ENCODE assay signal across 8 mouse cellular contexts in genomic region chr5:149184844-149185186, GRCm38 (mm10). TPM values are rescaled to one million over a fixed set of nuclear protein-coding genes. Genes with fewer than 3 reads are reported as not detected.
DNase-seq lines count a peak whose midpoint lies in the region; ATAC-seq lines count a peak whose summit lies in the region.

No protein-coding gene starts in this region.

- H3K27me3 ChIP-seq in liver, embryonic 16.5 days (ENCODE audit: control insufficient read depth, insufficient read depth, low read depth, low read length): no peaks in the 10 kb centered on the region
- H3K27me3 ChIP-seq in neural tube, embryonic 15.5 days (replicated peaks): no peaks in the 10 kb centered on the region

- H3K9ac ChIP-seq in liver, embryonic 16.5 days (ENCODE audit: low read depth, low read length): peak overlapping the region; percentile 93
- peak overlapping the region; percentile 79 for H3K9ac ChIP-seq in neural tube, embryonic 15.5 days (replicated peaks)

- peak overlapping the region; percentile 95 for H3K4me3 ChIP-seq in liver, embryonic 16.5 days (ENCODE audit: low read depth, low read length)
- peak overlapping the region; percentile 79 for H3K4me3 ChIP-seq in neural tube, embryonic 15.5 days (replicated peaks)

- H3K4me1 ChIP-seq in liver, embryonic 16.5 days (ENCODE audit: control insufficient read depth, low read depth, low read length): peaks cover 21% of the 10 kb centered on the region
- H3K4me1 ChIP-seq in neural tube, embryonic 15.5 days: peaks cover 29% of the 10 kb centered on the region

- DNase-seq in layer of hippocampus, adult 9-11 months: peak; percentile 47
- DNase-seq in layer of hippocampus, adult 11-12 months (ENCODE audit: low spot score): no peak
- peak; percentile 56 for DNase-seq in NIH3T3 (ENCODE audit: low read depth)
- peak; percentile 88 for DNase-seq in induced T-regulatory cell, adult 2 months (ENCODE audit: low read depth)
- no peak for DNase-seq in natural killer cell, adult 2 months (ENCODE audit: low spot score in 2 of 2)

- WGBS in liver, embryonic 16.5 days (ENCODE audit: insufficient replicate concordance): 0% methylated on average over 20 of the region's 20 CpGs
- WGBS in neural tube, embryonic 15.5 days: 0% methylated on average over 20 of the region's 20 CpGs

- no peaks in the 10 kb centered on the region for H3K9me3 ChIP-seq in liver, embryonic 16.5 days (replicated peaks; ENCODE audit: control insufficient read depth, low read length)
- no peaks in the 10 kb centered on the region for H3K9me3 ChIP-seq in neural tube, embryonic 15.5 days (replicated peaks)

- peak overlapping the region; percentile 97 for H3K27ac ChIP-seq in liver, embryonic 16.5 days (ENCODE audit: low read length)
- H3K27ac ChIP-seq in neural tube, embryonic 15.5 days (replicated peaks): peak overlapping the region; percentile 92

- peak; percentile 52 for ATAC-seq in erythroblast, adult 5-6 weeks (replicated peaks; ENCODE audit: low FRiP score, poor library complexity, severe bottlenecking)
- peak; percentile 6; the same call in 1 of the 2 replicates for ATAC-seq in liver, embryonic 16.5 days (ENCODE audit: low read depth)
- ATAC-seq in neural tube, embryonic 15.5 days (ENCODE audit: low FRiP score): no peak

- H3K4me2 ChIP-seq in liver, embryonic 16.5 days (ENCODE audit: low read depth, low read length): peak overlapping the region; percentile 96
- peak overlapping the region; percentile 64 for H3K4me2 ChIP-seq in neural tube, embryonic 15.5 days

- H3K36me3 ChIP-seq in liver, embryonic 16.5 days (ENCODE audit: control insufficient read depth, insufficient read depth): peaks cover 7% of the 10 kb centered on the region
- peaks cover 10% of the 10 kb centered on the region for H3K36me3 ChIP-seq in neural tube, embryonic 15.5 days

RNA-seq across cellular contexts. Expression of gene Hmgb1, which starts 0.5 kb away (rescaled TPM):
- 310 and 337 TPM in 2 replicates for total RNA-seq in erythroblast, adult 5-6 weeks (2015; ENCODE audit: low replicate concordance)
- total RNA-seq in erythroblast, adult 5-6 weeks (2017; ENCODE audit: low replicate concordance): 224 and 253 TPM in 2 replicates
- 379 and 433 TPM in 2 replicates for polyA plus RNA-seq in liver, embryonic 16.5 days (2015; fragmentation: Nextera tagmentation; extraction: Ambion mirVana)
- 674 and 837 TPM in 2 replicates for polyA plus RNA-seq in neural tube, embryonic 15.5 days (2015; fragmentation: Nextera tagmentation; extraction: Ambion mirVana)

RNA-seq across cellular contexts. Expression of gene Uspl1, which starts 0.7 kb away (rescaled TPM):
- 5.2 and 7.5 TPM in 2 replicates for total RNA-seq in erythroblast, adult 5-6 weeks (2015; ENCODE audit: low replicate concordance)
- 10.0 and 15.1 TPM in 2 replicates for total RNA-seq in erythroblast, adult 5-6 weeks (2017; ENCODE audit: low replicate concordance)
- polyA plus RNA-seq in liver, embryonic 16.5 days (2015; fragmentation: Nextera tagmentation; extraction: Ambion mirVana): 16.1 and 17.2 TPM in 2 replicates
- 56.1 and 57.1 TPM in 2 replicates for polyA plus RNA-seq in neural tube, embryonic 15.5 days (2015; fragmentation: Nextera tagmentation; extraction: Ambion mirVana)

Comparison
In these comparisons a context has a peak if more than half of its experiments do, and no peak if none do; other contexts are left out.
1. DNase-seq: peak in layer of hippocampus, adult 9-11 months (single experiment), NIH3T3 (single experiment) and induced T-regulatory cell, adult 2 months (single experiment); none in layer of hippocampus, adult 11-12 months (single experiment) and natural killer cell, adult 2 months (0 of 2).